Mouse (Mus musculus) bone marrow, adult 2 months (tissue): ENCODE measurements around the gene Tsen54. TPM values are rescaled to one million over a fixed set of nuclear protein-coding genes. Genes with fewer than 3 reads are reported as not detected.

ENCODE experiments used
- H3K27ac ChIP-seq: fragments of 200-500 bp; 2 replicates; pipeline ENCODE4 v1.5.1; 2012; ENCODE audit warnings: low read depth, mild to moderate bottlenecking, control low read depth, inconsistent platforms, low read length; ENCODE audit not compliant: control insufficient read depth, poor library complexity, insufficient read depth
- H3K4me1 ChIP-seq: fragments of 200-500 bp; 2 replicates; pipeline ENCODE4 v1.6.1; 2011; ENCODE audit warnings: low read length; ENCODE audit not compliant: control insufficient read depth, insufficient read depth
- H3K4me3 ChIP-seq: fragments of 200-500 bp; replicated peaks from 2 replicates; pipeline ENCODE3; 2011; ENCODE audit warnings: mild to moderate bottlenecking, low read depth, low read length, control low read depth; ENCODE audit not compliant: control insufficient read depth
- CTCF ChIP-seq: fragments of 200-500 bp; IDR thresholded peaks from 2 replicates; pipeline ENCODE4 v1.5.1; 2011; ENCODE audit warnings: low read length, control low read depth; ENCODE audit not compliant: control insufficient read depth, insufficient read depth
- POLR2A ChIP-seq: fragments of 200-500 bp; IDR thresholded peaks from 2 replicates; pipeline ENCODE4 v1.6.1; 2011; ENCODE audit warnings: low read depth, mild to moderate bottlenecking, control low read depth, low read length, borderline replicate concordance; ENCODE audit not compliant: control insufficient read depth
- WGBS: fragments of 180-500 bp; shearing (Covaris S2); methylation state at CpG from one replicate; pipeline ENCODE4 v1.1.7; 2018; 5-methylcytosine and 5-hydroxymethylcytosine counted together
- polyA plus RNA-seq: library from polyadenylated mRNA; stranded (reverse); fragments of >200 nt; gene quantifications from 2 replicates; pipeline ENCODE4 v1.2.4, GENCODE M21; 2011; ENCODE audit warnings: low replicate concordance; ENCODE audit not compliant: missing spikeins, insufficient read depth, insufficient read length

Tsen54 gene
- polyA plus RNA-seq, 1 experiment, result 11.6 TPM

DNA sequence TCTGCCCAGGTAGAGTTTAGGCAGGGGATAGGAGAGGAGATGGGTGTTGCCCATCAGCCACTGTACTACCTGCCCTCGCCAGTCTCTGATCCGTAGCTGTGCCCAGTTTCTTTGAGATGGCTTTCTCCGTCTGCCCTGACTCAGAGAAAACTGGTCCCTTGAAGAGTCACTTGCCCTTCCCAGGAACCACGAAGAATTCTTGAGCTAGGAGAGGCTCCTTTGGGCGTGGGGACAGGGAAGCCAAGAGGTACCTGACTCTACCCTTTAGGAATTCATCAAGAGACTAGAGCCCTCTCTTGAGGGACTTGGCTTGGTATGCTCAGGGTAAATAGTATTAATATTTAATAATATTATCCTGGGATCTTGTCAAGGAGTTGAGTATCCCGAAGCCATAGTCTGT is 13.1 kb downstream of the Tsen54 start:
- H3K4me1 ChIP-seq, result no peaks in the 10 kb centered on the region; the same call in 1 of the 2 replicates

DNA sequence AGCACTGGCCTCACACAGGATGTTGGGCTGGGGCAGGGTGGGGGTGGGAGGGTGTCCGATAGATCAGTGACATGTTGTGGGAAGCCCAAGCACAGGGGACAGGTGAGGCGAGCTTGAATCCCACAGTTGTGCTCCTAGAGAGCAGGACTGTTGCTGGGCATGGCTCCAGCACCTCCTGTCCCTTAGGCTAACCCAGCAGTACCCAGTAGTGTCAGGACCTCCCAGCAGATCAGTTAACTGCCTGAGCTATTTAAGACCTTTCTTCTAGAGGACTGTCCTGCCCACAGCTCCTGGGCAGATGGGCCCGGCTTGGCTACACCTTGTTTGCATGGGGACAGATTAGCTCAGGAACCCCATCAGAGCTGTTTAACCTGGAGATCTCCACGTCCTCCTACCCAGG is 14.5 kb downstream of the Tsen54 start:
- Histone ChIP-seq H3K4me3 (no peak overlapping the region), H3K4me1 (no peaks in the 10 kb centered on the region)
- WGBS, result 66% methylated on average over 4 of the region's 4 CpGs

More for the DNA sequence above, 13.1 kb downstream of the Tsen54 start:
- Histone ChIP-seq H3K4me3 (no peak overlapping the region), H3K27ac (no peak overlapping the region)
- 80% methylated on average over 6 of the region's 6 CpGs for WGBS
- no peak for TF ChIP-seq CTCF
- TF ChIP-seq POLR2A, result no peak

DNA sequence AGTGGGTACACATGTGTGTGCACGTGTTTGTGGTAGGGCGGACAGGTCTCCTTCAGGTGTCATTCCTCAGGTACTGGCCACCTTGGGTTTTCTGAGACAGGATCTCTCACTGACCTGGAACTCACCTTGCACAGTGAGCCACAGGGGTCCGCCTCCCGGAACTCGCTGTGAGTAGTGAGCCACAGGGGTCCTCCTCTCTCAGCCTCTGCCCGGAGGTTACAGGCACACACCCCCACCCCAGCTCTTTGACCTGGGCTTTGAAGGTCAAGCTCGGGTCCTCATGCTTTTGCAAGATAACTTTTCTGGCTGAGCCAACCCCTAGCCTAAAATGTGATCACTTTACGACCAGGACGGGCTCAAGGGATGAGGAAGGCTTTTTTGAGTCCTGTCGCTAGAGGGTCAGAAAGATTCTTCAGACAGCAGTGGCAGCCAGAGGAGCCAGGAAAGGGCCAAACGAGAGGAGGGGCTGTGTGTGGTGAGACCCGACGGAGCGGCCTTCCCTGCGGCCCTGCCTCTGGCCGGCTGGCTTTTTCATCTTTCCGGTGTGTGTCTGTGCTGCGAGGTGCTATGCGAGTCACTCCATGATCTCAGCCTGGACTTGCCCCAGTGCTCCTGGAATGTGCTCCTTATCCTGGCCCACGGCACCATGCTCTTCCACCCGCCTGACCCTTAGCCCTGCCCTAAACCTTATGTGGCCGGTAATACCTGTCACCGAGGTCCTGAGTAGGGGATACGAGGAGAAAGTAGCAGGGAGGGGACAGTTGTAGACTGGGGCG is 16.2 kb downstream of the Tsen54 start:
- no peak overlapping the region for H3K27ac ChIP-seq
- TF ChIP-seq CTCF, result no peak
- no peak for TF ChIP-seq POLR2A
- H3K4me1 ChIP-seq, result no peaks in the 10 kb centered on the region
- H3K4me3 ChIP-seq, result no peak overlapping the region
- WGBS, result 82% methylated on average over 25 of the region's 25 CpGs

More for the DNA sequence above, 14.5 kb downstream of the Tsen54 start:
- H3K27ac ChIP-seq, result no peak overlapping the region
- TF ChIP-seq POLR2A (no peak), CTCF (no peak)

DNA sequence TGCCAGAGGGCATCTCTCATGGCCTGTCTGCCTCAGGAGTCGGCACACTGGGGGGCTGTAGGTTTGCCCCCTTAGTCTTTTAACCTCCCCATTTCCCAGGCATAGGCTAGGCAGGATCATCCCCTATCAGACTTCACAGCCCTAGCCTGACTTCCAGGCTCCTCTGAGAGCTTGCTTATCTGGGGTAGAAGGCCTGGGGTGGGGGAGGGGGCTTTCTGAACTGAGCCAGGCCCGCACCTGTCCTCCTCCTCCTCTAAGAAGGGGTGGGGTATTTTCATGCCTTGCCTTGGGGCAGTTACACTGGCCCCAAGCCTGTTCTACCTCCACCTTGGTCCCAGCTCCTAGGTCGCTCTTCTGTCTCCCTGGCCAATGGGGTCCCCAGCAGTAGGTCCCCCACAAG is 17.0 kb downstream of the Tsen54 start:
- Histone ChIP-seq H3K4me1 (no peaks in the 10 kb centered on the region), H3K4me3 (no peak overlapping the region), H3K27ac (no peak overlapping the region)
- 79% methylated on average over 3 of the region's 3 CpGs for WGBS
- TF ChIP-seq CTCF (no peak), POLR2A (no peak)

DNA sequence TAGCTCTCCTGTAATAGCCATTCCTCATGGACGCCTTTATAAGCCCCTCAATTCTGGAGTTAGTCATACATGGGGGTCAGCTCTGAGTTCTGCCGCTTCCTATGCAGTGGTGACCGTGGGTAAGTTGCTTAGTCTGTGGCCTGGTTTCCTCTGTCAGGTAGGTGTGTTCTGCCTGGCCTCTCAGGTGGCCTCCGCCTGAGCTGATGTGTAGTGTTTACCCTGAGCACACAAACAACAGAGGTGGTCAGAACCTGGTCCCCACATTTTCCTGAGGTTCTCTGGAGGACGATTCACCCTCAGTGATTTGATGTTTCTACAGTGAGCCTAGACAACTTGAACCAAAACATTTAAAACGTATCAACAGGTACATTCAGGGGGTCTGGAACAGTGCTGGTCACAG is 17.5 kb downstream of the Tsen54 start:
- TF ChIP-seq CTCF (no peak), POLR2A (no peak)
- 79% methylated on average over 6 of the region's 6 CpGs for WGBS
- Histone ChIP-seq H3K27ac (no peak overlapping the region), H3K4me1 (no peaks in the 10 kb centered on the region), H3K4me3 (no peak overlapping the region)

DNA sequence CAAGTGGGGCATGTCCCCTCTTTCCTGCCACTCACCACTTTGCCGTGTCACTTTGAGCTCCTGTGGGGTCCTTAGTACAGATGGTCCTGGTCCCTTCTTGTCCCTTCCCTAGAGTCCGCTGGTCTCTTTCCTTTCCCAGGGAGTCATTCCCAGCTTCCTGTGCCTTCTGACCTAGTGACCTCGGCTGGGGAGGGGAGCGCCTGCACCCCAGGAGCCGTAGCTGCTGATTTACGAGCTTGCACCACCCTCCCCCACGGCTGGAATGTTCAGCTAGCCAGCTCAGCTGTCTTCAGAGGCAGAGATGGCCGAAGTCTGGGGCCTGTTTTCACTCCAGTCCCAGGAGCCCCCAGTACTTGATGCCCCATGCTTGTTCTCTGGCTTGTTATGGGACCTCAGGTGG is 18.0 kb downstream of the Tsen54 start:
- TF ChIP-seq CTCF (no peak), POLR2A (no peak)
- Histone ChIP-seq H3K4me1 (no peaks in the 10 kb centered on the region), H3K27ac (no peak overlapping the region), H3K4me3 (no peak overlapping the region)
- 78% methylated on average over 8 of the region's 8 CpGs for WGBS

DNA sequence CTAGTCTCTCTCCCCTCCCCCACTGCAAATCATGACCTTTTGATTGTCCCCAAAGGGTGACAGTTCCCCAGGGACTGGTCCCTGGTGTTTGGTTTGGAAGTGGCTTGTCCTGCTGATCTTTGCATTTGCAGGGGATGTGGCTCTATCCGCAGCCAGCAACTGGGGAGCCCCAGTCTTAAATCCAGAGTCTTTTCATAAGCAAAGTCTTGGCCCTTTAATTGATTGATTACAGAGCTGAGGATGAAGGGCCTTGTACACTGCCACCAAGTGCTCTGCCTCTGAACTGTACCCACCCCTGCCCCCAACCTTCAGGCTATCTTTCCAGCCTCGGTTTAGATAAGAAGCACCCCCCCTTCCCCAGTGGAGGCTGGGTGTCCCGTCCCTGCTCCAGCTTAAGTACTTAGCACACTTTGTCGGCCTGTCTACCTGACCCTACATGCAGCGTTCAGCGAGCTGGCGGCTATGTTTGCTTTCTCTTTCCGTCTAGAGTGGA is 18.5 kb downstream of the Tsen54 start:
- TF ChIP-seq POLR2A, result no peak
- TF ChIP-seq CTCF, result no peak
- WGBS, result 70% methylated on average over 8 of the region's 8 CpGs
- no peak overlapping the region for H3K4me3 ChIP-seq
- H3K4me1 ChIP-seq, result no peaks in the 10 kb centered on the region
- no peak overlapping the region for H3K27ac ChIP-seq

DNA sequence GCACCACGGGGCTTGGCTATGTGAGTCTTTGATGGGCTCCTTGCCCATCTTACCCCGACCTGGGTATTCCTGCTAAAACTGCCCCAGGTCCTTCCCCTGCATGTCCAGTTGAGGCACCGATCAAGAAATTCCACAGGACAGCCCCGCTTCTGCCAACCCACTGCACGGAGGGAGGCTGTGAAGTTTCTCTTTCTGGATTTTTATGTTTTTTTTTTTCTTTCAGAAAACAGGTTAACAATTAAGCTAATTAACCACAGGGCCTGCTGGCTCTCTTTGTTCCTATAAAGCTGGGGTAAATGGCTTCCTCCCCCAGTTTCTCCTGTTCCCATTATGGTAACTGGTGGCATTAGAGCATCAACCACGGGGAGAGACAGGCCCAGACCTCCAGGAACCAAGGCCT is 19.5 kb downstream of the Tsen54 start:
- Histone ChIP-seq H3K4me3 (no peak overlapping the region), H3K27ac (no peak overlapping the region), H3K4me1 (no peaks in the 10 kb centered on the region)
- WGBS, result 77% methylated on average over 6 of the region's 6 CpGs
- TF ChIP-seq CTCF (no peak), POLR2A (no peak)
